Mouse (Mus musculus) heart, adult 8-10 months (tissue): ENCODE results near the gene 1700009N14Rik. TPM values are rescaled to one million over a fixed set of nuclear protein-coding genes. Genes with fewer than 3 reads are reported as not detected.

Source experiments
- DNase-seq: peaks from one replicate; pipeline ENCODE4 v3.0.0; 2022; ENCODE audit warnings: low spot score
- total RNA-seq, 4 experiments: library from RNA; stranded (reverse); gene quantifications; 2 replicates each; pipeline ENCODE4 v1.2.4; 2022

Gene 1700009N14Rik
- not detected for total RNA-seq

DNA sequence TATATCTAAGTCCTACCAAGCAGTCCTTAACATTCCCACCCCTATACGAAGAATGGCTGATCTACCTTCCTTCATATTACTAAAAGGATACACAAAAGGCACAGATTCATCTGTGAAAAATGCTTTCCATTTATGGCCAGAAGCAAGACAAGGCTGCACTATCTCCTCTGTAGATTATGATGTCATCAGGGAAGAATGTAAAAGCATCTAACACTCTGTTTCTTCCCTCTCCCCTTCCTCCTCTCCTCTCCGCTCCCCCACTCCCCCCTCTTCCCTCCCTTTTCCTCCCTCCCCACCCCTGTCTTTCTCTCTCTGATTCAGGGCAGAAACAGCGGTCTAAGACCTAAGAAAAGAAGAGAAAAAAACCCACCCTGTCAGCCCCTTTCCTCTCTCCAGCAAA is at the start of gene 1700009N14Rik:
Gene 1700009N14Rik, plus strand, starts transcription at position 227 of the 400 bp plus-strand sequence.
- DNase-seq: no peak

DNA sequence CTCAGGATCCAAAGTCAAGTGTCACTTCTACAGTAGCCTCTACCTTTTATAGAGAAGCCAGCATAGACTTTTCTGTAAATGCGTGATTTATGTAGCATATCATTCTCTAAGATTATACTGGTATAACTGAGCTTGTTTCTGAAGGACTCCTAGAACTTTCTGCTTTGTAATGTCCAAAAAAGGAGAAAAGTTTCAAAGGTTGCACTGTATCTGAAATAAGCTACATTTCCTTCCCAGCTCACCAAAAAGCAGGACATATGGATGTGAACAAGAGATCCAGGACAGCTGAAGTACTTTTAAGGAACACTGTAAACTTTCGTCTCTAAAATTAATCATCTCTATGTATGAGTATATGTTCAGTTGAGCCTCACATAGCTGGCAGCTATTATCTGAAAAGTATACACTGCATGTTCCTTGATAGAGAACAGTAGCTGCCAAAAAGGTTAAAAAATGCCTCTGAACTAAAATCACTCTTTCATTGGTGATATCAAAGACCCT is 12.2 kb upstream of the 1700009N14Rik start:
- DNase-seq: no peak

- DNase-seq: no peak
Observed at GRCm38 (mm10) chr4:39474291-39474690, 24.2 kb downstream of the 1700009N14Rik start.

GRCm38 (mm10) chr4:39486393-39486792 is 36.3 kb downstream of the 1700009N14Rik start:
- DNase-seq: no peak

GRCm38 (mm10) chr4:39493596-39493995 is 43.5 kb downstream of the 1700009N14Rik start:
- no peak for DNase-seq

- no peak for DNase-seq
Observed at GRCm38 (mm10) chr4:39495875-39496274, 45.8 kb downstream of the 1700009N14Rik start.
